Mouse (Mus musculus): ENCODE measurements around the gene Myo1g.

Myo1g gene

GRCm38 (mm10) chr11:6520507-6521173 is at the start of gene Myo1g:
Gene Myo1g (minus strand): TSS chr11:6520965.
- DNase-seq (ENCODE audit: low spot score): no peak

GRCm38 (mm10) chr11:6569410-6569777 is 48.6 kb upstream of the Myo1g start:
- no peak for DNase-seq (ENCODE audit: low spot score)

- DNase-seq (ENCODE audit: low spot score): no peak
Measured at GRCm38 (mm10) chr11:6568584-6569409, 48.0 kb upstream of the Myo1g start.

GRCm38 (mm10) chr11:6567951-6568350 is 47.2 kb upstream of the Myo1g start:
- DNase-seq (ENCODE audit: low spot score): no peak

- DNase-seq (ENCODE audit: low spot score): no peak
Measured at GRCm38 (mm10) chr11:6566496-6566895, 45.7 kb upstream of the Myo1g start.

GRCm38 (mm10) chr11:6563201-6563600 is 42.4 kb upstream of the Myo1g start:
- no peak for DNase-seq (ENCODE audit: low spot score)

GRCm38 (mm10) chr11:6562359-6562758 is 41.6 kb upstream of the Myo1g start:
- no peak for DNase-seq (ENCODE audit: low spot score)

GRCm38 (mm10) chr11:6561474-6561873 is 40.7 kb upstream of the Myo1g start:
- no peak for DNase-seq (ENCODE audit: low spot score)

GRCm38 (mm10) chr11:6560655-6561360 is 40.0 kb upstream of the Myo1g start:
- DNase-seq (ENCODE audit: low spot score): no peak

- no peak for DNase-seq (ENCODE audit: low spot score)
Measured at GRCm38 (mm10) chr11:6559996-6560395, 39.2 kb upstream of the Myo1g start.

GRCm38 (mm10) chr11:6558234-6558633 is 37.5 kb upstream of the Myo1g start:
- no peak for DNase-seq (ENCODE audit: low spot score)

GRCm38 (mm10) chr11:6550201-6550600 is 29.4 kb upstream of the Myo1g start:
- no peak for DNase-seq (ENCODE audit: low spot score)

GRCm38 (mm10) chr11:6549770-6550169 is 29.0 kb upstream of the Myo1g start:
- no peak for DNase-seq (ENCODE audit: low spot score)

GRCm38 (mm10) chr11:6547696-6548325 is 27.0 kb upstream of the Myo1g start:
- no peak for DNase-seq (ENCODE audit: low spot score)

GRCm38 (mm10) chr11:6547037-6547680 is 26.4 kb upstream of the Myo1g start:
- DNase-seq (ENCODE audit: low spot score): no peak

GRCm38 (mm10) chr11:6546205-6547013 is 25.6 kb upstream of the Myo1g start, which contains the start of gene Ccm2:
Gene Ccm2 (plus strand): TSS chr11:6546887.
- DNase-seq (ENCODE audit: low spot score): peak; percentile 92

GRCm38 (mm10) chr11:6545857-6546192 is 25.1 kb upstream of the Myo1g start:
- no peak for DNase-seq (ENCODE audit: low spot score)

- DNase-seq (ENCODE audit: low spot score): no peak
Measured at GRCm38 (mm10) chr11:6545186-6545856, 24.6 kb upstream of the Myo1g start.

GRCm38 (mm10) chr11:6544683-6545082 is 23.9 kb upstream of the Myo1g start:
- no peak for DNase-seq (ENCODE audit: low spot score)

- no peak for DNase-seq (ENCODE audit: low spot score)
Measured at GRCm38 (mm10) chr11:6530746-6531145, 10.0 kb upstream of the Myo1g start.

GRCm38 (mm10) chr11:6529961-6530360 is 9.2 kb upstream of the Myo1g start:
- no peak for DNase-seq (ENCODE audit: low spot score)
